Mouse (Mus musculus) heart, postnatal 25 days (tissue): Measurements from ENCODE around the gene Olfr1314. TPM values are rescaled to one million over a fixed set of nuclear protein-coding genes. Genes with fewer than 3 reads are reported as not detected.

Source experiments
- DNase-seq: peaks from one replicate; pipeline ENCODE4 v3.0.0; 2022; ENCODE audit warnings: low spot score
- intact Hi-C: fragments of 180-260 bp; cut with DNase I; formaldehyde crosslinking; loops from one replicate; pipeline ENCODE4 v1.15.1; 2025
- total RNA-seq, 2 experiments: library from RNA; stranded (reverse); gene quantifications; 2 replicates each; pipeline ENCODE4 v1.2.3; 2021

The Olfr1314 gene
- total RNA-seq = not detected

DNA sequence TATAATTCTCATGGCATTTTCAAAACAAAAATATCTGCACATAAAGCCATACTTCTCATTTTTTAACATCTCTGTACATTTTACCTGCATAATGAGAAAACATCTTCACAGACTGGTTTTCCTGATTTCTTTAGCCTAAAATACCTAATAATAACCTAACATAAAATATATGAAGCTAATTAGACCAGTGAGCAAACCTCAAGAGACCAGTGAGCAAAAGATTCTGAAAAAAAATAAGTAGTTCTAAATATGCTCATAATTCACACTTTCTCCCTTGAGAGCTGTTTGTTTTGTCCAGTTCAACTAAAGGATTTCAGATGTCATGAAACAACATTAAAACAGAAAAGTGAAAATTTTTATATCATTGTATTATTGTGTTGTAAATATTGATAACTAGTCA lies at the start of gene Olfr1314:
Gene Olfr1314 (minus strand): TSS at position 101 of the 400 bp plus-strand sequence.
- intact Hi-C loops = no loop called here

GRCm38 (mm10) chr2:112140029-112140428 lies 43.4 kb upstream of the Olfr1314 start, which contains the start of gene Olfr1317:
Gene Olfr1317, plus strand, starts transcription at chr2:112140329.
- DNase-seq = no peak
- intact Hi-C loops = no loop called here

More for the DNA sequence above, at the start of gene Olfr1314:
- DNase-seq = no peak

GRCm38 (mm10) chr2:112134877-112135276 lies 38.3 kb upstream of the Olfr1314 start, which contains the start of gene Olfr1316:
Gene Olfr1316, minus strand, starts transcription at chr2:112134977.
- DNase-seq = no peak
- intact Hi-C loops = no loop called here

DNA sequence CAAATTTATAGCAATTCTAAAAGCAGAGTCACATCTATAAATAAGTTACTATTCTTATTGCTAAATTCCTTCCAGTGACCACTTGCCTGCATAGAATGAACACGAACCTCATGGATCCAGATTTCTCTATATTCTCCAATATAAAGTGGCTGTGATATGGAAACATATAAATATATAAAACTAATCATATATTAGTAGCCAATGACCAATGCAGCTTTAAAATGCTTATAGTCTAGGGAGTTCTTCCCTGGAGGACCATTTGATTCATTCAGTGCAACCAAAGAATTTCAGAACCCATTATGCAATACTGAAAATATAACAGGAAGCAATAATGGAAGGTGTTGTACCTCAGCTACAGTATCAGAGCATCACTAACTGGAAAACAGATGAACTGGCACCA lies 18.8 kb upstream of the Olfr1314 start, which contains the start of gene Olfr1315-ps1:
Gene Olfr1315-ps1 (minus strand): TSS at position 101 of the 400 bp plus-strand sequence.
- no peak for DNase-seq
- intact Hi-C loops = no loop called here

GRCm38 (mm10) chr2:112077743-112078142 lies 18.8 kb downstream of the Olfr1314 start, which contains the start of gene Olfr1313:
Gene Olfr1313, minus strand, starts transcription at chr2:112077843.
- no peak for DNase-seq
- intact Hi-C loops = no loop called here

- DNase-seq = no peak
- intact Hi-C loops = no loop called here
Measured at GRCm38 (mm10) chr2:112050138-112050537, 46.4 kb downstream of the Olfr1314 start, which contains the start of gene Olfr1312. Gene Olfr1312, minus strand, starts transcription at chr2:112050238.

Other genes starting within 250 kb of the Olfr1314 start
- gene Olfr1305, start 219.6 kb downstream of the Olfr1314 start, total RNA-seq = not detected
- gene Olfr1306, start 180.5 kb downstream of the Olfr1314 start, total RNA-seq = not detected
- not detected for gene Olfr1307, start 147.3 kb downstream of the Olfr1314 start, total RNA-seq
- not detected for gene Olfr1308, start 131.8 kb downstream of the Olfr1314 start, total RNA-seq
- not detected for gene Olfr1309, start 106.5 kb downstream of the Olfr1314 start, total RNA-seq
- not detected for gene Olfr1310, start 84.1 kb downstream of the Olfr1314 start, total RNA-seq
- not detected for gene Olfr1311, start 72.4 kb downstream of the Olfr1314 start, total RNA-seq
- not detected for gene Olfr1312, start 46.5 kb downstream of the Olfr1314 start, total RNA-seq
- not detected for gene Olfr1313, start 18.9 kb downstream of the Olfr1314 start, total RNA-seq
- not detected for gene Olfr1315-ps1, start 18.7 kb upstream of the Olfr1314 start, total RNA-seq
- not detected for gene Olfr1316, start 38.2 kb upstream of the Olfr1314 start, total RNA-seq
- not detected for gene Olfr1317, start 43.5 kb upstream of the Olfr1314 start, total RNA-seq
- not detected for gene Olfr1318, start 57.4 kb upstream of the Olfr1314 start, total RNA-seq
- 1 to 10 TPM; 2.6 to 3.3 TPM for gene Lpcat4, start 142.7 kb upstream of the Olfr1314 start, total RNA-seq
- not detected for gene Nutm1, start 162.5 kb upstream of the Olfr1314 start, total RNA-seq
- 10 to 100 TPM; 62.2 to 64.3 TPM for gene Nop10, start 165.1 kb upstream of the Olfr1314 start, total RNA-seq
- gene Slc12a6, start 169.0 kb upstream of the Olfr1314 start, total RNA-seq = 10 to 100 TPM; 34.9 to 37.3 TPM
- gene Gm21985, start 169.5 kb upstream of the Olfr1314 start, total RNA-seq = under 1 TPM; 0.55 to 0.59 TPM